Mouse (Mus musculus): Measurements from ENCODE around the gene Kiss1. TPM values are rescaled to one million over a fixed set of nuclear protein-coding genes. Genes with fewer than 3 reads are reported as not detected.

Kiss1 gene
- total and polyA plus RNA-seq, 2 experiments from 2014 or later = not detected

DNA sequence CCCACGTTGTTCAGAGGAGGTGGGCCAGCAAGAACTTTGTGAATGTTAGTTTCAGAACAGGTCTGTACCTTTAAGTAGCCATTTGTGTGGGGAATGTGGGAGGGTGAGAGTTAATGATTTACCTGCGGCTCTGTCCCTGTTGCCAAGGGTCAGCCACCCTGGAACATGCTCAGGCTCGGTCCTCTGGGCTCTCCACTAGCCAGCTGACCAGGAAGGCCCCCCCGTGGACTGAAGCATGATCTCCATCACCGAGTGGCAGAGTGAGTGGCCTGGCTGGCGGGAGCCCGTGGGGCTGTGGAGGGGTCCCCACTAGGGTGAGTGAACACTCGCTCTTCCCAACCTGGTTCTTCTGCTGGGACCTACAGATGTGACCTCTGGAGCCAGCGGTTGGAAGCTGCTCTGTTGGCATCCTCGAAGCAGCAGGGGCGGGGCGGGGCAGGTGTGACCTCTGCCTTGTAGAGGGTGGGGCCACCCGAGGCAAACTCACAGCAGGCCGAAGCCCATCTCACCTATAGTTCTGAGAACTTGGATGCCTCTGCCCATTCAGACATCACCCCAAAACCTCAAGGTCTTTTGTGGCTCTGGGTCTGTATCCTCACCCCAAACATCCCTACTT, 11.9 kb upstream of the Kiss1 start, which contains the start of gene Golt1a:
Gene Golt1a, plus strand, starts transcription at position 149 of the 616 bp plus-strand sequence.
- Histone ChIP-seq H3K4me1 (ENCODE audit: control insufficient read depth, insufficient read depth) (no peaks in the 10 kb centered on the region), H3K9ac (replicated peaks; ENCODE audit: low read depth, low read length) (no peak within 1 kb of the TSS), H3K27me3 (ENCODE audit: control insufficient read depth, insufficient read depth, low read length) (no peaks in the 10 kb centered on the region), H3K4me3 (ENCODE audit: low read depth, low read length) (no peak within 1 kb of the TSS), H3K27ac (ENCODE audit: low read depth) (no peak within 1 kb of the TSS), H3K4me2 (ENCODE audit: low read depth, low read length) (no peak within 1 kb of the TSS), H3K36me3 (replicated peaks; ENCODE audit: control insufficient read depth, insufficient read depth, low read length) (no peaks in the 10 kb centered on the region), H3K9me3 (replicated peaks; ENCODE audit: control insufficient read depth, low read length) (no peaks in the 10 kb centered on the region)
- TF ChIP-seq EP300 (IDR thresholded peaks at IDR 0.05; ENCODE audit: low read depth) = no peak
- no peak for TF ChIP-seq CTCF (IDR thresholded peaks at IDR 0.05; ENCODE audit: low read depth)
- ATAC-seq (ENCODE audit: insufficient read depth, low read depth) (no peak), DNase-seq (ENCODE audit: low spot score) (no peak)
- WGBS = 67% methylated on average over 14 of the region's 14 CpGs

DNA sequence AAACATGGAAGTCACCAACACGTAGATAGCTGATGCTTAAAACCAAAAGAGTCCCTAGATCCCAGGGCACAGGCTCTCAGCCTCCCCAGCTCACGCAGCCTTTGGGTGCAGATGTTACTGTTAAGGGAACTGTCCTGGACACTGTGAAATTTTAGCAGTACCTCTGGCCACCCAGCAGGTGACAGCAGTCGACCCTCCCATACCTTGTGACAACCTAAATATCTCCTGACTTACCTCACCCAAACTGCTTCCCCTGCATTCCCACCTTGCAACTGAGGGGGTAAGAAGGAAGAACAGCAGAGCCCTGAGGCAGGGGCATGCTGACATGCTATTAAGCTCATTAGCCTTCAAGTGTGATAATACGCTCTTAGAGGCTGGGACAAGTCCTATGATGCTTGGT, 10.4 kb upstream of the Kiss1 start:
- TF ChIP-seq EP300 (IDR thresholded peaks at IDR 0.05; ENCODE audit: low read depth) (no peak), CTCF (IDR thresholded peaks at IDR 0.05; ENCODE audit: low read depth) (peak; percentile 43)
- DNase-seq (ENCODE audit: low spot score) = no peak

DNA sequence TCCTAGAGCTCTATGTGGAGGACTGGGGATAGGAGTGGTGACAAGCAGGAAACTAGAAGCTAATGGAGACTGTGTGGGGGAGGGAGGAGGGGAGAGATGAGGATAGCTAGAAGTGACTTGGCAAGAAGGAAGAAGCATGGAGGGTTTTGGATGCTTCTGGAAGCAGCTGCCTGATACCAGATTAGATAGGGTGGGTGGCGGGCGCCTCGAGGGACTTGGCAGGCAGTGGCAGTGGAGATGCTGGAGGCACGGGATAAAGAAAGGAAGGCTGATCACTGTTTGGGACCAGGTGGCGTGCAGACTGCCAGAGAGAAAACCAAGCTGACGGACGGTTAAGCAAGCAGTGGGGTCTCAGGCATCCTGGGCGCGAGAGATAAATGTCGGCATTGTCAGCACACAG, 9.7 kb upstream of the Kiss1 start:
- no peak overlapping the region for H3K4me3 ChIP-seq (ENCODE audit: low read depth, low read length)
- ATAC-seq (ENCODE audit: insufficient read depth, low read depth) (no peak; the same call in 1 of the 2 replicates), DNase-seq (ENCODE audit: low spot score) (no peak)
- no peak overlapping the region for H3K9ac ChIP-seq (replicated peaks; ENCODE audit: low read depth, low read length)
- H3K27ac ChIP-seq (ENCODE audit: low read depth) = no peak overlapping the region
- H3K9me3 ChIP-seq (replicated peaks; ENCODE audit: control insufficient read depth, low read length) = no peaks in the 10 kb centered on the region
- H3K4me1 ChIP-seq (ENCODE audit: control insufficient read depth, insufficient read depth) = no peaks in the 10 kb centered on the region
- no peaks in the 10 kb centered on the region for H3K36me3 ChIP-seq (replicated peaks; ENCODE audit: control insufficient read depth, insufficient read depth, low read length)
- H3K27me3 ChIP-seq (ENCODE audit: control insufficient read depth, insufficient read depth, low read length) = no peaks in the 10 kb centered on the region
- no peak overlapping the region for H3K4me2 ChIP-seq (ENCODE audit: low read depth, low read length)
- TF ChIP-seq EP300 (IDR thresholded peaks at IDR 0.05; ENCODE audit: low read depth) (no peak), CTCF (IDR thresholded peaks at IDR 0.05; ENCODE audit: low read depth) (no peak)
- WGBS = 17% methylated on average over 10 of the region's 10 CpGs

More for the DNA sequence above, 10.4 kb upstream of the Kiss1 start:
- Histone ChIP-seq H3K9me3 (replicated peaks; ENCODE audit: control insufficient read depth, low read length) (no peaks in the 10 kb centered on the region), H3K4me2 (ENCODE audit: low read depth, low read length) (no peak overlapping the region), H3K36me3 (replicated peaks; ENCODE audit: control insufficient read depth, insufficient read depth, low read length) (no peaks in the 10 kb centered on the region), H3K27ac (ENCODE audit: low read depth) (no peak overlapping the region), H3K4me1 (ENCODE audit: control insufficient read depth, insufficient read depth) (no peaks in the 10 kb centered on the region), H3K27me3 (ENCODE audit: control insufficient read depth, insufficient read depth, low read length) (no peaks in the 10 kb centered on the region), H3K9ac (replicated peaks; ENCODE audit: low read depth, low read length) (no peak overlapping the region), H3K4me3 (ENCODE audit: low read depth, low read length) (no peak overlapping the region)
- 57% methylated on average over 4 of the region's 4 CpGs for whole genome bisulfite sequencing
- no peak for ATAC-seq (ENCODE audit: insufficient read depth, low read depth)

GRCm38 (mm10) chr1:133314364-133314763, 7.3 kb upstream of the Kiss1 start:
- Histone ChIP-seq H3K4me2 (ENCODE audit: low read depth, low read length) (no peak overlapping the region), H3K36me3 (replicated peaks; ENCODE audit: control insufficient read depth, insufficient read depth, low read length) (no peaks in the 10 kb centered on the region), H3K4me3 (ENCODE audit: low read depth, low read length) (no peak overlapping the region), H3K27me3 (ENCODE audit: control insufficient read depth, insufficient read depth, low read length) (no peaks in the 10 kb centered on the region), H3K9me3 (replicated peaks; ENCODE audit: control insufficient read depth, low read length) (no peaks in the 10 kb centered on the region), H3K9ac (replicated peaks; ENCODE audit: low read depth, low read length) (no peak overlapping the region), H3K4me1 (ENCODE audit: control insufficient read depth, insufficient read depth) (no peaks in the 10 kb centered on the region), H3K27ac (ENCODE audit: low read depth) (no peak overlapping the region)
- 19% methylated on average over 8 of the region's 8 CpGs for WGBS
- peak; percentile 73 for TF ChIP-seq CTCF (IDR thresholded peaks at IDR 0.05; ENCODE audit: low read depth)
- no peak for TF ChIP-seq EP300 (IDR thresholded peaks at IDR 0.05; ENCODE audit: low read depth)
- DNase-seq (ENCODE audit: low spot score) = peak; percentile 25
- ATAC-seq (ENCODE audit: insufficient read depth, low read depth) = no peak

DNA sequence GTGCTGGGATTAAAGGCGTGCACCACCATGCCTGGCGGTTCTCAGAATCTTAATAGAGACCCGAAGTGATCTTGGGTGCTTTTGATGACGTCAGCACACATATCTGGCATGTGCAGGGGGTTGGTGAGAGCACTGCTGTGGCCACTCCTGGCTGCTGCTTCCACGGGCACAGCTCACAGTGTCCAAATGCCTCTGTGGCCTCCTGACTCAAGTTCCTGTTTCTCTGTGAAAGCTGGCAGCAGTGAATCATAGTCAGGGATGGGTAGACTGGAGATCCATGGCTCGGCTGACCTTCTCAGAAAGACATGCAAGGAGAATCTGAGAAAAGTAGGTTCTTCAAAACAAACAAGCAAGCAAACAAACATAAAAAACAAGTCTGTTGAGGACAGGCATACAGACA, 5.9 kb upstream of the Kiss1 start:
- WGBS = 61% methylated on average over 6 of the region's 6 CpGs
- TF ChIP-seq CTCF (IDR thresholded peaks at IDR 0.05; ENCODE audit: low read depth) (no peak), EP300 (IDR thresholded peaks at IDR 0.05; ENCODE audit: low read depth) (no peak)
- no peak overlapping the region for H3K9ac ChIP-seq (replicated peaks; ENCODE audit: low read depth, low read length)

DNA sequence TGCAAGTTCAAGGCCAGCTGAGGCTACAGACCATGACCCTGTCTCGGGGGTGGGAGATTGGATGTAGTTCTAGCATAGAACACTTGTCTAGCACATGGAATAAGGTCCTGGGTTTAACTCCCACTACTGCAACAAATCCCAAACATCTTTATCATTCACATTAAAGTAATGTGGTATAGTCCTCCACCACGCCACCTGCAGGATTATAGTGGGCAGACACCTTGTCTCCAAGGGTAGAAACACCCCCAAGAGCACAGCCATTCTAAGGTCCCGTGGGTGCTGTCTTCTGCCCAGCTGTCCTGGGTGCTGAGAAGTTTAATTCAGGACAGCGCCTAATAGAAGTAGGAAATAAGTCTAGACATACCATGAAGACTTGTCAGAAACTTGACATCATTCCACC, 5.1 kb upstream of the Kiss1 start:
- Histone ChIP-seq H3K9me3 (replicated peaks; ENCODE audit: control insufficient read depth, low read length) (no peaks in the 10 kb centered on the region), H3K4me2 (ENCODE audit: low read depth, low read length) (no peak overlapping the region), H3K27me3 (ENCODE audit: control insufficient read depth, insufficient read depth, low read length) (no peaks in the 10 kb centered on the region), H3K9ac (replicated peaks; ENCODE audit: low read depth, low read length) (no peak overlapping the region), H3K27ac (ENCODE audit: low read depth) (no peak overlapping the region), H3K4me3 (ENCODE audit: low read depth, low read length) (no peak overlapping the region), H3K4me1 (ENCODE audit: control insufficient read depth, insufficient read depth) (no peaks in the 10 kb centered on the region), H3K36me3 (replicated peaks; ENCODE audit: control insufficient read depth, insufficient read depth, low read length) (no peaks in the 10 kb centered on the region)
- TF ChIP-seq EP300 (IDR thresholded peaks at IDR 0.05; ENCODE audit: low read depth) (no peak), CTCF (IDR thresholded peaks at IDR 0.05; ENCODE audit: low read depth) (no peak)
- WGBS = 69% methylated on average over 4 of the region's 4 CpGs
- DNase-seq (ENCODE audit: low spot score) (no peak), ATAC-seq (ENCODE audit: insufficient read depth, low read depth) (no peak)

More for the DNA sequence above, 5.9 kb upstream of the Kiss1 start:
- Histone ChIP-seq H3K27me3 (ENCODE audit: control insufficient read depth, insufficient read depth, low read length) (no peaks in the 10 kb centered on the region), H3K4me3 (ENCODE audit: low read depth, low read length) (no peak overlapping the region), H3K36me3 (replicated peaks; ENCODE audit: control insufficient read depth, insufficient read depth, low read length) (no peaks in the 10 kb centered on the region), H3K4me1 (ENCODE audit: control insufficient read depth, insufficient read depth) (no peaks in the 10 kb centered on the region), H3K9me3 (replicated peaks; ENCODE audit: control insufficient read depth, low read length) (no peaks in the 10 kb centered on the region), H3K4me2 (ENCODE audit: low read depth, low read length) (no peak overlapping the region), H3K27ac (ENCODE audit: low read depth) (no peak overlapping the region)
- no peak for ATAC-seq (ENCODE audit: insufficient read depth, low read depth)
- no peak for DNase-seq (ENCODE audit: low spot score)
